Mouse (Mus musculus): ENCODE results near the gene Cln3. TPM values are rescaled to one million over a fixed set of nuclear protein-coding genes. Genes with fewer than 3 reads are reported as not detected.
A peak's percentile ranks its signal among the peaks of the same experiment; 100 is the strongest.

The Cln3 gene
- total RNA-seq, 2 experiments from 2014 or later: 10.7 to 11.0 TPM

DNA sequence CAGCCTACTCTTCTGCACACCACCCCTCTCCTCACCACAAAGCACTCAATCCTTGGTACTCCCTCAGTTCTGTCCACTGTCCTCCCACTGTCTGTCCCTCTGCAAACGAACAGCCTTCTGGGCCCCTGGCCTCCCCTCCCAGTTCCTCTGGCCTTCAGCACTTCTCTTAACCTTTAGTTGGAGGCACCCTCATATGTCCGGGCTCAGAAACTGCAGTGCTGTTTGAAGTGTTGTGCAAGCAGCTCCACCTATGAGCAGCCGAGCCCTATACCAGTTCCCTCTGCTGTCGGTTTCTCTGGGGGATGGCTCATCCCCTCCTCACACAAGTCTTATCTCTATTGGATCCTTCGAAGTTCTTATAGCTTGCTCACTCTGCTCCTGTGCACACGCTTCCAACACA lies 10.8 kb upstream of the Cln3 start:
- DNase-seq: no peak
- intact Hi-C loops (cut with DNase I): no loop called here

- no peak for DNase-seq
- intact Hi-C loops (cut with DNase I): no loop called here
These were observed 10.3 kb upstream of the Cln3 start for GRCm38 (mm10) chr7:126595890-126596289.

DNA sequence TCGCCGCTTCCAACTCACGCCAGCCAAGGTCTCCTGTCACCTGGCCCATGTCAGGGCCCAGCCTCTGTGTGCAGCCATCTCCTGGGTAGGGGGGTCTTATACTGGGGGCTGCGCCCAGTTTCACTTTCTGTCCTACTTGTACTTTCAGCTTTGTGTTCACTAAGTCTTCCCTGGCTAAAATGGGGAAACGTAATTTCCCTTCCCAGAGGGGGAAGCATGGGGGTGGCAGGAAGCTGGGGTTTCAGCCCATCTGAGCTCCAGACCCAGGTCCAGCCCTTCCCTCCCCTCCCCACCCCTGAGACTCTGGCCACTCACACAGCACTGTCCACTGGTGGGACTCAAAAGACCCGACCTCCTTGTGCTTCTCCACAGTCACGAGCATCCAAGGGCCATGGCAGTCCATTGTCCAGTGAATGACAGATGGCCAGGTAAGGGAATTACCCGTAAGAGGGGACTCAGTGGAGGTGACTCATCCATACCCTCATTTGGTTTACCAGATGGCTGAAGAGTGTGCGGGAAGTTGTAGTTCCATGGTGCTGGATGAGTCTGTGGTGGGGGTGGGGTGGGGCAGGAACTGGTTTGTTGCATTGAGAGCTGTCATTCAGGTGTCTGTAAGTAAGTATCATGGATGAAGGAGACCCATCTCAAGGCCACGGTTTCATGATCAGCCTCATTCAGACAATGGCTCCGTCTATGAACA lies 9.4 kb upstream of the Cln3 start, which contains the start of gene Il27:
Il27 (minus strand) TSS at position 80 of the 700 bp plus-strand sequence.
- DNase-seq: no peak
- intact Hi-C loops (cut with DNase I): no loop called here

GRCm38 (mm10) chr7:126587779-126588178 lies 2.2 kb upstream of the Cln3 start:
- peak; percentile 42 to 57 for DNase-seq
- intact Hi-C loops (cut with DNase I): loop anchor here (2.0 to 5.0 kb wide), 2 partner anchors 49 to 110 kb away; partner anchors contain the start of genes Bola2 and Slx1b

GRCm38 (mm10) chr7:126586839-126587238 lies 1.2 kb upstream of the Cln3 start:
- peak; percentile 37 to 38 for DNase-seq
- intact Hi-C loops (cut with DNase I): loop anchor here (2.0 to 5.0 kb wide), 2 partner anchors 50 to 110 kb away; partner anchors contain the start of genes Bola2 and Slx1b

DNA sequence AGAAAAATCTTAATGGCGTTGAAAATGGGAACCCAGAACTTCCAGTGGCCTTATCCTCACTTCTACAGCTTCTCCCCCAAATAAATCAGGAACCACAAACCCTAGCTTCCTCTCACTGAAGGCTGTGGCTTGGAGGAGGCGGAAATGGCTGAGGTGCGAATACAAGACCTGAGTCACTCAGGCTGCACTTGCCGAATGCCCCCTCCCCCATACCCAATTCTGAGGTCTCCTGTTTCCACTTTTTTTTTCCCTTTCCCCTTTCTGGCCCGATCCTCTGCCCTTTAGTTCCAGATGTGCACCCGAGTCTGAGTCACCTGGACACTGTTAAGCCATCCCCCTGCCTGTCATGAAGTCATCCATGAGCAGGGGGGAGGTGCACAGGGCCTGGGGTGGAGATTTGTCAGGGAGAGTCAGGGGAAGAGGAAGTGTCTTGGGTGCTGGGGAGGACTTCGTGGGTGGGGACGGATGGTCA lies 1.1 kb downstream of the Cln3 start, which contains the start of gene Apobr:
Apobr (plus strand) TSS at position 437 of the 472 bp plus-strand sequence.
- intact Hi-C loops (cut with DNase I): no loop called here
- DNase-seq: no peak

- intact Hi-C loops (cut with DNase I): no loop called here
- DNase-seq: no peak
These were observed 1.9 kb downstream of the Cln3 start for GRCm38 (mm10) chr7:126583761-126584160.

DNA sequence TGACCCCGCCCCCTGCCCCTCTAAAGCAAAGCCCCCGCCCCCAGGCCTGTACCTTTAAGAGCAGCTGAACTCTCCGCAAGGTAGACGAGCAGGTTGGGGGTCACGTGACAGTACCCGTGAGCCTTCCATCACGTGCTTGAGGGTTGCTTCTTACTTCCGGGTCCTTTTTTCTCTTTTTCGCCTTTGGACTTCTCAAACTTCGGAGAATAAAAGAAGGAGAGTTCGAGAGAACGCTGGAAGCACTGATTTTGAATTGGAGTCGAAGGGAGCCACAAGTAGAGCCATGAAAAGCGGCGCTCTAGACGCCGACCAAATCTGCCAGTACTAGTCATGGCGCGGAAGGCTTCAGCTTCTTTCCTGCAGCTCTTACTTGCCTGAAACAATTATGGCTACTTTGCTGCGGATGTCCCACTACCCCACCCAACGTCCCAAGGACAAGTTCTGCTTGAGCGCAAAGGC lies 2.3 kb downstream of the Cln3 start:
- intact Hi-C loops (cut with DNase I): no loop called here

DNA sequence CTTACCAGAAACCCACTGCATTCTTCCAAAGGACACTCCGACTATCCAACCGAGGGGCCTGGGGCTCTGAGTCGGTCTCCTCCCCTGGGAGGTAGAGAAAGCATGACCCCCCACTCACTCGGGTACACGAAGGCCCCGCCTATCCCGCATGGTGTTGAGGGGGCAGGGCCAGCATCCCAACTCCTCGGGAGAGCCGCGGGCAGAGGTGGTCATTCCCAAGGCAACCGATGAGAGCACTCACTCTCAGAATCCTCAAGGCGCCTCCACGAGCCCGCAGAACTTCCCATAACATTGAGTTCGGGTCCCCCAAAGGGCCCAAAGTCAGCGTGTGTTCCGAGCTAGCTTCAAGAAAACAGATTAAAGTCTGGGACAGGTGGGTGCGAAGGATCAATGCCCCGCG lies 2.9 kb downstream of the Cln3 start:
- intact Hi-C loops (cut with DNase I): no loop called here
- no peak for DNase-seq

More for the DNA sequence above, 2.3 kb downstream of the Cln3 start:
- DNase-seq: peak; percentile 75 to 78

- DNase-seq: no peak
- intact Hi-C loops (cut with DNase I): no loop called here
These were observed 4.0 kb downstream of the Cln3 start for GRCm38 (mm10) chr7:126581661-126582060.

DNA sequence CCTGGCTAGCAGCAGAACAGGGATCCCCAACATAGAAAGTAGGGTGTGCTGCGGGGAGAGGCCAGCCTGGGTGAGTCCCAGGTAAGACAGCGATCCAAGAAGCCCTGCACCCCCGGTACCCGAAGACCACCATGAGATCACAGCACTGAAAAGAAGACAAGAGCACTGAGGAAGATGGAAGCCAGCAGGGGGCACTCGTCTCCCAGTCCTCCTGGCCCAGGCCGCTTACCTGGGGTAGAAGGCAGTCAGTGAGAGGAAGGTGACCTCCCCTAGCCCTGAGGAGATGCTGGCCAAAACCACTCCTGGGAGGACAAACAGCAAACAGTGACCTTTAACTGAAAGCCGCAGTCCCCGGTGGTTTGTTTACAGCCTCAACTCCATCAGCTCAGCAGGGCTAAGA lies 6.4 kb downstream of the Cln3 start:
- no peak for DNase-seq
- intact Hi-C loops (cut with DNase I): no loop called here

DNA sequence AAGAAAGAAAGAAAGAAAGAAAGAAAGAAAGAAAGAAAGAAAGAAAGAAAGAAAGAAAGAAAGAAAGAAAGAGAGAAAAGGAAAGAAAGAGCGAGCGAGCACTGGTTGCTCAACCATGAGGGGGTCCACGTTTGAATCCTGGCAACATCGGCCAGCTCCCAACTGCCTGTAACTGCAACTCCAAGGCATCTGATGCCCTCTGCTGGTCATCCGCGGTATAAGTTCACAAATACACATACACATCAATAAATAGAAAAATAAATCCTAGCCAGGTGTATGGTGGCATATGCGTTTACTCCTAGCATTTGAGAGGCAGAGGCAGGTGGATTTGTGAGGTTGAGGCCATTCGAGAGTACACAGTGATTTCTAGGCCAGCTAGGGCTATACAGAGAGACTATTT lies 8.7 kb downstream of the Cln3 start:
- intact Hi-C loops (cut with DNase I): no loop called here
- DNase-seq: no peak

GRCm38 (mm10) chr7:126566094-126566765 lies 19.4 kb downstream of the Cln3 start, which contains the start of gene Eif3c:
TSS of gene Eif3c (minus strand) at chr7:126566411.
- intact Hi-C loops (cut with DNase I): no loop called here
- DNase-seq: peak; percentile 63 to 75

- no peak for DNase-seq
- intact Hi-C loops (cut with DNase I): no loop called here
These were observed 19.9 kb downstream of the Cln3 start for GRCm38 (mm10) chr7:126565693-126566092.

- intact Hi-C loops (cut with DNase I): no loop called here
- DNase-seq: no peak
These were observed 29.0 kb downstream of the Cln3 start for GRCm38 (mm10) chr7:126556635-126557034.

- no peak for DNase-seq
- intact Hi-C loops (cut with DNase I): no loop called here
These were observed 30.8 kb downstream of the Cln3 start for GRCm38 (mm10) chr7:126554796-126555195.

- intact Hi-C loops (cut with DNase I): no loop called here
These were observed 40.0 kb downstream of the Cln3 start for GRCm38 (mm10) chr7:126545631-126546030.

GRCm38 (mm10) chr7:126541661-126542060 lies 44.0 kb downstream of the Cln3 start:
- intact Hi-C loops (cut with DNase I): no loop called here
- DNase-seq: no peak

More at GRCm38 (mm10) chr7:126545631-126546030, 40.0 kb downstream of the Cln3 start:
- no peak for DNase-seq

DNA sequence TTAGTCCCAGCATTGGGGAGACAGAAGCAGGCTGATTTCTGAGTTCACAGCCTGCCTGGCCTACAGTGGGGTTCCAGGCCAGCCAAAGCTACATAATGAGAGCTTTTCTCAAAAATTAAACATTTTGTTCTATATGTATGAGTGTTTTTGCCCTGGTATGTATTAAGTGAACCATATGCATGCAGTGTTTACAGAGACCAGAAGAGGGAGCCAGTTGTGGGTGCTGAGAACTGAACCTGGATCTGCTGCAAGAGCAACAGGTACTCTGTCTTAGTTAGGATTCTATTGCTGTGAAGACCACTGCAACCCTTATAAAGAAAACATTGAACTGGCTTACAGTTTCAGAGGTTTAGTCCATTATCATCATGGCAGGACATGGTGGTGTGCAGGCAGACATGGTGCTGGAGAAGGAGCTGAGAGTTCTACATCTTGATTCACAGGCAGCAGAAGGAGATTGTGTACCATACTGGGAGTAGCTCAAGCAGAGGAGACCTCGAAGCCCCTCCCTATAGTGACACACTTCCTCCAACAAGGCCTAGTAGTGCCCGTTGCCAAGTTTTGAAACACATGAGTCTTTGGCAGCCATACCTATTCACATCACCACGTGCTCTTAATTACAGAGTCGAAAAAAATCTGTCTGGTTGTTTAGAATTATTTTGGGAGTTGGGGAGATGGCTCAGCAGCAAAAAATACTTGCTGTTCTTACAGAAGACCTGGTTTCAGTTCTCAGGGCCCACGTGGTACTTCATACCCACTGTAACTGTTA lies 47.6 kb downstream of the Cln3 start:
- intact Hi-C loops (cut with DNase I): no loop called here

GRCm38 (mm10) chr7:126536466-126536865 lies 49.2 kb downstream of the Cln3 start:
- intact Hi-C loops (cut with DNase I): no loop called here
- no peak for DNase-seq

More for the DNA sequence above, 47.6 kb downstream of the Cln3 start:
- no peak for DNase-seq

DNA sequence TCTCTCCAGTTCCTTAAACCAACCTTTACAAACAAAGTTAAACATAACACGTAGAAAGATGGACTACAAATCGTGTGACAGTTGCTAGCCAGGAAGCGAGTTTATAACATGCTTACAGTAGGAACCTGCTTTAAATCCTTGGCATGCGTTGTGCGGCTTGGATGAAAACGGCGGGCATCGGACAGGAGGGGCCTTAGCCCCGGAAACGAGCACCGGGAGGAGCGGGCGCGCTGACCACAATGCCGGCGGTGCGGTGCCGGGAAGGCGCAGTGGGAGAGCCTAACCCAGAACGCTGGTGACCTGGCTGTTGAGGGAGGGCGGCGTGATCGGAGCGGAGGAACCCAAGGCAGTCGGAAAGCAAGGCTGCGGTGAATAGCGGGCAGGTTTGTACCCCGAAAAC lies 49.9 kb downstream of the Cln3 start:
- no peak for DNase-seq
- intact Hi-C loops (cut with DNase I): no loop called here

Measured in gastrocnemius, postnatal 36 days (tissue).